Mouse (Mus musculus): ENCODE measurements around the gene Zdhhc25.

Zdhhc25 gene

DNA sequence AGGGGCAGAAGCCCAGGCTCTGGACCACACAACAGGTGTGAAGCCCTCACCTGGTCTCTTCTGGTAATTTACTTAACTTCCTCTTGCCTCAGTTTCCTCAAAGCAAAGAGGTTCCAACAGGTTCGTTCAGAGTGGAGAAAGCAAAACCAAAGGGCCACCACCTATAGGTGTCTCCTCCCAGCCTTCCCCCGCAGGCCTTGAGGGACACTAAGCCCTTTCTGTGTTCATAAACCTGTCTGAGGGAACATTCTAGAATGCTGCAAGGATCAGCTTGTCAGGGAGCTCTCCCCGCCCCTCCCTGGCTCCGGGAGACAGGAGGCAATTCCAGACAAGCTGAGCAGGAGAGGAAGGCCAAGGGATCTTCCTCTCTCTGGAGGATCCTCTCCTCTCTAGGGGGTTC is at the start of gene Zdhhc25:
TSS of gene Zdhhc25 (plus strand) at position 301 of the 400 bp plus-strand sequence.
- DNase-seq (ENCODE audit: low spot score), result no peak

DNA sequence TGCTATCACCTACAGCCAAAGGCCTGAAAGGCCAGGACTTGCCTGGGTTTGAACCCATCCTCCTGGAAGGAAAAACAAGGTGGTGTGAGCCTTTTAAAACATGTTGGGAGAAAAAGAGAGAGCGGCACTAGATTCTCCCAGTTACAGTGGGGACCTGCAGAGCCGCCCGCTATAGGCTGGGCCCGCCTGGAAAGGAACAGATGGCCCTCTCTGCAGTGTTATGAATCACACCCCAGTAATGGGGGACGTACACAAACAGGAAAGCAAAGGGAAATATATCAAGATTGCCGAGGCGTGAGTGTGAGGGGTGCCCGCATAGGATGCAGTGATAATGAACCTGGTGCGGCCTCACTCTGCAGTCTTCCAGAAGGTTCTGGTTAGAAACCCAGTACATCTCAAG is 47.2 kb upstream of the Zdhhc25 start:
- DNase-seq (ENCODE audit: low spot score), result no peak

DNA sequence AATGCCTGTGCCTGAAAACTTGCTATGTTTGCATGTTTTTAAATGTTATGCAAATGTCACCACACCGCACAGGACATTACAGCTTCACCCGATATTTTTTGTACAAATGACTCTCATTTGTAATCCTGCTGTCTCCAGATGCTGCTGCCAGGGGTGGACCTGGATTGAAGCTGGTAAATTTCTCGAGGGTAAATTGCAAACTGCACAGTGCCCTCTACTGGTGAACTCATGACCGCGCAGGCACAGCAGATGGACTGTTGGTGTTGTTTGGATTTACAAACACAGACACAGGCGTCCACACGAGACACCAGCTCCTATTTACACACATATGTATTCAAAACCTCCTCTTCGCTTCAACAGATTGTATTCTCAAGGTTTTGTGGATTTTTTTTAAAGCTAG is 44.6 kb upstream of the Zdhhc25 start:
- DNase-seq (ENCODE audit: low spot score), result no peak

DNA sequence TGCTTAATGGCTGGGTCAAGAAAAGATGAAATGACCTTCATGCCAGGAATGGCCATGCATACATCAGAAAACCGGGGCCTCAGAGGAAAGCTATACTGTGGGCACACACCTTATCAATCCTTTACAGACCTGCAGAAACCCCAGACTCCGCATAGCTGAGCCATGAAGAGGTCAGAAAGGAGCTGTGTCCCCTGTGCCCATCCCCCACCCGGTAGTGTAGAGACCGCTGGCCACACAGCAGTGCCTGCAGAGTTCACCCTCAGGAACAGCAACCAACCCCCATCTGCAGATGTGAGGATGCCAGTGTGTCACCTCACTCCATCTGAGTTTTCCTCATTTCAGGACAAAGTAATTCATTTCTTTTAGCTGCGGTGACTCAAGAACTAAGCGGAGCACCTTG is 39.5 kb upstream of the Zdhhc25 start:
- no peak for DNase-seq (ENCODE audit: low spot score)

DNA sequence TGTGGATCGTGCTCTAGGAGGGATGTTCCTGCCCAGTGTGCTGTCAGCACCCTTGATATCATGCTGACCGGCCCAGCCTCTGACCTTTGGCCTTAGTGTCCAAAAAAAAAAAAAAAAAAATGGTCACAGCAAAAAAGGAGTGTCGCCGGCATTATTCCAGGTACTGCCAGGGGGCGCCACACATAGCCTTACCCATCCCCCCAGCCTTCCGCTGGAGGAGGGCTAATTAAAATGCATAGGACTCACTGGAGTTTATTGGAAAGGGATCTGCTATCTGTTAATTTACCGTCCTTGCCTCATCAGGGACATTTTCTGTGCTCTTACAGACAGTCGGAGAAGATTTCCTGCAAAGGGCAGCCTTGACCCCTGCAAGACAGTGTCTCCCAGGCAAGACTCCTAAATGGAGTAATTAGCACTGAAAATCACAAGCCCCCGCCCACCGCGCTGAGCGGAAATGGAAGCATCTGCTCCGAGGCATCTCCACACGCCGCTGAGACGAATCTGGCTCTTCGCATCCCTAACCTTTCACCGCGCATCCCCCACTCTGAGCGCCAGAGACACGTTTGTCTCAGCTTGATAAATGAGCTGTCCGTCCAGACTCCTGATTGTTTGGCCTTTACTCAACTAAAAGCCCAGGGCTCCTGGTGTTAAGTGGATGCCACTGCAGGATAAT is 38.9 kb upstream of the Zdhhc25 start:
- no peak for DNase-seq (ENCODE audit: low spot score)

DNA sequence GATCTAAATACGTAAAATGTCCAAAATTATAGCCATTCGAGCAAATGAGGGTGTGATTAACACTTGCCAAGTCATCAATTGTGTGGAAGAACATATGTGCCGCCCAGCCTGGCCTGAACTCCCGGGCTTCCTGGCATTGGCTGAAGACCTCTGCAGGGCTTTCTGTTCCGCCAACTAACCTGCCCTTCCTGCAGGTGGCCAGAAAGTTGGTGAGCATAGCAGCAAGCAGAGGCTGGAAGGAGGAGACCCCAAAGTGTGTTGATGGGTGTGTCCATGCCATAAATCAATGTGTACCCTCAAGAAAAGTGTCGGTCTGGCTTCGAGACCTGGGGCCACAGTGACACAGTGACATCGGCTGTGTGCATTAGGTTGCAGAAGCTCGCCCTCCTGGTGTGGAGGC is 34.8 kb upstream of the Zdhhc25 start:
- DNase-seq (ENCODE audit: low spot score), result no peak

DNA sequence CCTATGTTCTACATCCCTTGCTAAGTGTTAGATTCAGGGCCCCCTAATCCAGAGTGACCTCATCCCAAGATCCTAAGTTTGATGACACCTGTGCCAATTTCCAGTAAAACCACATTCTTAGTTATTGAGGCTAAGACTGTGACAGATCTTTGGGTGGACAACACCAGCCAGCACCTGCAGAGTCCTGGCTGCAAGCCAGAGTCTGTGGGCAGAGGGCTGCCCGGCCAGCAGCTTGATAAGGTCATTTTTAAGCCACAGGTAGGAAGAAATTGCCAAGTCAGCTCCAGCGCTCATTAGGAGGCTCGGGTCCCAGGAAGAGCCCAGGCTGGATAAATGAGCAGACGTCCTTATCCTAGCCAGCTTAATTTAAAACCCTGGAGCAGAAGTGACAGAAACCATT is 34.3 kb upstream of the Zdhhc25 start:
- DNase-seq (ENCODE audit: low spot score), result no peak

DNA sequence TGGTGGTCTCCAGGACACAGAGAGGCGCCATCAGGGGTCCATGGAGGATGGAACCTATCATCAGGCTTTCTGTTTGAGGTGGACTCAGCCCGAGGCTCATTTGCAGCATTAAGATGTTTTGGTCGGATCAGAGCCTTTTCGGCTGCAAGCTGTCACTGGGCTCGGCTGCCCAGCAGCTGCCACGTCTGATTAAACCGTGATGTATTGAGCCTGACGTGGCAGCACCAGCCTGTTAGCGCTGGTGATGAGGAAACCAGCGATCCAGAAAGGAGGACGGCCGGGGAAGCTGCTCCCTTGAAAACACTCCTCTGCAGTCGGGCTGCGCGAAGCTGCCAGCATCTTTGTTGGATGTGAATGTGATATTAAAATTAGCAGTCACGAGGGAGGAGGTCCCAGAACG is 29.4 kb upstream of the Zdhhc25 start:
- no peak for DNase-seq (ENCODE audit: low spot score)

DNA sequence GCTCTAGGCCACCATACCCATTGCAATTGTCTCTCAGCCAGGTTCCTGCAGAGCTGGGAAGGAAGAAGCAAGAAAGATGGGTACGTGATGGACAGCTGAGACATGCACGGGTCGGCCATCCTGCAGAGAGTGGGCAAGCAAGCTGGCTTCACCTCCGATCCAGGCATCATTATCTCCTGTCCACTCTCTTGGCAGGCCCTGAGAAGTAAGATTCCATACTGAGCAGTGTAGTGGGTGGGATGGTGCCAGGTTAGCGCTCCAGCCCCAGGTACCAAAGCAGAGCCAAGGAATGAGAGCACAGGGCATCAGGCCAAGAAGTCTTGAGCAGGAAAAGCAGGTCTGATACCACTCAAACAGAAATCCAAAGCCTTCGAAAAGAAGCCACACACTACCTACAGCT is 20.6 kb upstream of the Zdhhc25 start:
- DNase-seq (ENCODE audit: low spot score), result no peak

DNA sequence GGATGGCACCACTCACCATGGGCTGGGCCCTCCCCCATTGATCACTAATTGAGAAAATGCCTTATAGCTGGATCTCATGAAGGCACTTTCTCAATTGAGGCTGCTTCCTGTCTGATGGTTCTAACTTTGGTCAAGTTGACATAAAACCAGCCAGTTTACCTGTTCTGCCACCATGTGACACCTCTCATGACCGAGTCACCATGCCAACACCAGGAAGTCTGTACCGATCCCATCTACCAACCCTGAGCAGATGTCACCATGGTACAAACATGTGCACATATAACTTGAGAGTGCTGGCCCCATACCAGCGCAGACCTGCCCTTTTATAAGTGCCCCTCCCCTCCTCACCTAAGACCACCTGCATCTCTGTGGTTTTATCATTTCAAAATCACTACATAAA is 2.4 kb downstream of the Zdhhc25 start:
- no peak for DNase-seq (ENCODE audit: low spot score)

DNA sequence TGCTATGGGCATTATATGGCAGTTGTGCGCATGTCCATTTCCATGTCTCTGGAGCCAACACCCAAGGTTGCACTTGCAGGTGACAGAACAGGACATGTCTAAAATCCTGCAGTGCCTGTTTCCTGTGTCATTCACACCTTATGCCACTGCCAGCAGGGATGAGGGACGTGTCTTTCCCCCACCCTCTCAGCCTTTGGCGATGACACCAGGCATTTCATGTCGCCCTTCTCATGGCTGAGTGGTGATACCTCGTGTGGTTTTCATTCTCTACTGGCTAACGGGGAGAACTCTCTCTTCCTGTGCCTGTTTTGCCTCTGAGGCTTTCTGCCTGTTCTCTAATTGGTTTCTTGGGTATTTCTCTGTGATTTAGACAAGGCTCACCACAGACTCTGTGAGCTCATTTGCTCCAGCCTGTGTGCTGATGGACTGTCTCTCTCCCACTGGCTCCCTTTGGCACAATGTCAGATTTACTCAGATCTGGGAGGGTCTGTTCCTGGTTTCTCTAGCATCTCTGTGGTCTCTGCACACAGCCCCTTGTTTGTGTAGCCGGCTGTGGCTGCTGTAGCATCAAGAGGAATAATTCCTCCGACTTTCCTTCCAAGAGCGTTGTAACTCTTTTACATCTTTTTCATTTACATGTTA is 3.1 kb downstream of the Zdhhc25 start:
- no peak for DNase-seq (ENCODE audit: low spot score)

DNA sequence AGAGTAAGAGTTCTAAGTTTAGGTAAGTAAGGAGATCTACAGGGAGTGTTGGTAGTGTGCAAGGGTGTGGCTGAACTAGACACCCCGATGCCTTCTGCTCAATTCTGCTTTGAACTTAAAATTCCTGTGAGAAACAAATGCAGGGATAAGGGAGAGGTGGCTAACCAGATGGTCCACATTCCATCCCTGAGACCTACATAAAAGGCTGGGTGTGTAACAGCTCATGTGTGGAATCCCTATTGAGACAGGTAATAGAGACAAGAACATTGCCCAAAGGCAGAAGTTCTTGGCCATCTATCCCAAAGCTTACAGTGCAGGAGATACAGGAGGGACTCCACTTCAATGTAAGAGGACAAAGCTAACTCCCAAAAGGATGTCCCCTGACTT is 3.6 kb downstream of the Zdhhc25 start:
- DNase-seq (ENCODE audit: low spot score), result no peak

DNA sequence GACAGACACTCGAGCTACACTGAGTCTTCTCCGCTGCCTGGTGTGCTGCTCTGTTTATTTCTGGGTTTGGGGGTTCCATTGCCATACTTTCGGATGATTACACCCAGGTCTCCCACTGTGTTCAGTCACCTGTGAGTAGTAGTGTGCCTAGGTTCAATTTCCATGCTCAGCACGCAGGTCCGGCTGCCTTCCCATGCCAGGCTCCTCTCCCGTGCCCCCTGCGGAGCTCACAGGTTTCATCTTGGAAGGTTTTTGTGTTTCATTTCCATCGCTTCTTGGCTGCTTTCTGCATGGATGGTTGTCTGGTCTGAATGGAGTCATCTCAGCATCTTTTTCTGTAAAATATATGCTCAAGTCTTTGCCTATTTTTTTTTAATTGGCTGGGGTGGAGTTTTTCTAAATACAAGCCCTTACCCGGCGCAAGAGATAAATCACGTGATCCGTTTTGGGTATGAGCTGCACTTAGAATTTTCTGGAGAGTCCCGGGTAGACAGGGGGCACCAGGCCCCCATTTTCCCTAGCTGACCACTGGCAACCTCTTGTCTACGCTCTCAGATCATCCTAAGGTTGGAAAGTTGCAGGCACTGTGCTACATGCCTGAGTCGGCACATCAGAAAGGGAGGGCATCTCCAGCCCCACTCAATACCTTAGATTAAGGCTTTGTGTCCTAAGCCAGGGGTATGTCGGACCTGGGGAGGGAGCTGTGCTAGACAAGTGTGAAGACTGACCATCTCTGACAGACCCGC is 4.7 kb downstream of the Zdhhc25 start:
- no peak for DNase-seq (ENCODE audit: low spot score)

DNA sequence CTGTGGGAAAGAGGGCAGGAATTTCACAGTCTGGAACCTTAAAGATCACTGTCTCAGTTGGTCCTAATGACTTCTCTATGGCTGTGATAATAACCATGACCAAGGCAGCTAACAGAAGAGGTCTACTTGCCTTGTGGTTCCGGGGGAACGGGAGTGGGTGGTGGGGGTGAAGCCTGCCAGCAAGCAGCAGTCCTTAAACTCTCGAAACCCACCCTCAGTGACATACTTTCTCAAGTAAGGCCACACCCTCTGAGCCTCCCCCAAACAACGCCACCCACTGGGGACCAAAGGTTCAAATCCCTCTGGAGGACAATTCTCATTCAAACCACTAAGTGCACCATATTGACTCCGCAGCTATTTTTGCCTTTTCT is 5.3 kb downstream of the Zdhhc25 start:
- DNase-seq (ENCODE audit: low spot score), result no peak

DNA sequence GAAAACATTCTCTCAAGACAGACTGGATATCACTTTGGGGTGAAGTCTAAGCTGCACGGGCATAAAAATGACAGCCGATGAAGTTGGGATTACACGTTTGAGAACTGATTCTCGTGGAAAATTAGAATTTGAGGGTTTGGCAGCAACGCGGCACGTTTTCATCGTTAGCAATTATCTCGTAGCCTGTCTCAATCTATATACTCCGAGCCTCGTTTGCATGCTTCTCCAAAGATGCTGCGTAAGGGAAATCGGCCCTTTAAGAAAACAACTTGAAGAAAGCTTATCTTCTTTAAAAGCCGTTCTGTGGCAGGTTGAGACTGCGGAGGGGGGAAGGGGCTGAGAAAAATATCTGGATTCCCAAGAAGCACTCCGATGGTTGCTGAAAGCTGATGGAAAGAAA is 17.0 kb downstream of the Zdhhc25 start:
- no peak for DNase-seq (ENCODE audit: low spot score)

DNA sequence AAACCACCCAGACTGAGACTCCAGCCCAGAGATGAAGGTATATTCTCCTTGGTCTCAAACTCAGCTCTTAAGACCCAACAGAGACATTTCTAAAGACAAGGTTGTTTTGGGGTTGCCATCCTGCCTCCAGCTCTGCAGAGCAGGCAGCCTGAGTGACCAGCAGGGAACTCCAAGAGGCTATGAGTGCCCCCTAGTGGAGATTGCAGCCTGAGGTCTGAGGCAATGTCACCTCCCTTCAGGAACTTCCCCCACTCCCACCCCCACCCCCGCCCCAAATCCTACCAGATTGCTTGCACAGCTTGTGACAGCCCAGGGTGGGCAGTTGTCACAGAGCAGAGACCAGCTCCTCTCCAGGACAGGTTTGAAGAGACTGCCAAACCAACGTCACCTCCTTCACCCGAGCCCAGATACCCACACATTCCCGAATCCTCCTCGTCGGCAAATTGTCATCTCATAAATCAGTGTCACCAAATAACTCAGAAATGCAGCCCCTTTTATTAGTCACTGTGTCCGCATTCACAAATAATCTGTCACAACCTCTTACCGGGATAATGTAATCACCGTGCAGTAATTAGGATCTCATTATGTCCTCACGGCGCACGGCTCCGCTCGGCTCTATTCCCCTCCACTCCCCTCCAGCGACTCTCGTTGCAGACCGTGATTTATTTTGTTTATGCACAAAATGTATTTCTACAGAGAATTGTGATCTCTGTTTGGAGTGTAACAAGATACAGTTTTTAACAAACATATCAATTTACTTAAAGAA is 18.1 kb downstream of the Zdhhc25 start:
- no peak for DNase-seq (ENCODE audit: low spot score)

DNA sequence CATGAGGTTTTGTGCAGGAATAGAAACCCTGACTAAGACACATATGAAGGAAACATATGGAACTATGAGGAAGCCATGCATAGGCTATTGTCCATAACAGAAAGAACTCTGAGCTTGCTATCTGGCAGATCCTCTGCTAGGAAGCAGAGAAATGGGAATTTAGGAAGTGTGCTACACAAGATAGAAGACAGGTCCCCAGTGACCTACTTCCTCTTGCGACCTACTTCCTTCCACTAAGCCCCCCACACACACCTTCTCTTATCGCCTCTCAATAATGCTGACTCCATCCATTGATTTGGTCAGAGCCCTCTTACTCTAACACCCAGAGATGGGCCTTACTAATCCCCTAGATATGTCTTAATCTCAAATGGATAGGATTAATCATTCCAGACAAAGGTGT is 19.9 kb downstream of the Zdhhc25 start:
- no peak for DNase-seq (ENCODE audit: low spot score)

DNA sequence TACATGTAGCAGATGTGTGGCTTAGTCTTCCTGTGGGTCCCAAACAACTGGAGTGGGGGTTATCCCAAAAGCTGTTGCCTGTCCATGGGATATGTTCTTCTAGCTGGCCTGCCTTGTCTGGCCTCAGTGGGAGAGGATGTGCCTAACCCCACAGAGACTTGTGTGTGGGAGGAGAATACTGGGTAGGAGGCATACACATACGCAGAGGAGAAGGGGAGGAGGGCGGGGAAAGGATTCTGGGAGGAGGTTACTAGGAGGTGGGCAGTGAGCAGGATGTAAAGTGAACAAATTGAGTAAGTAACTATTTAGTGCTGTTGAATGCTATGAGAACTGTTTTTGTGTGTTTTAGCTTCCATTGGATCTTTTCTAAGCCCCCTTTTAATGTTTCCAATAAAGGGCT is 23.8 kb downstream of the Zdhhc25 start:
- no peak for DNase-seq (ENCODE audit: low spot score)

DNA sequence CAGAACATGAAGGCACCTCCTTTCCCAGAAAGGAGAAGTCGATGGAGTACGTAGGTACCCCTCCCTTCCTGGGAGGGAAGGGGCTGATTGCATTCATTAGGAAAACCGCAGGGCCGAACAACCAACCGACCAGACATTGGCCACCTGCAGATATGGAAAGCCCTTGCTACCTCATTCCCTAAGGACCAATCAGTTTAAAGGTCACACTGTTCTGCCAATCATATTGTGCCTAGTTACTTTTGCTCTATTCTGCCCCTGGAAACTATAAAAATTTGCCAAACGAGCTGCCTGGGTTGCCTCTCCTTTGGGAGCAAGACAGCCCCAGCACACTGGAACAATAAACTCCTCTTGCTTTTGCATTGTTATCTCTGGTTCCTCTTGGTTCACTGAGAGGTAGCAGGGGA is 24.8 kb downstream of the Zdhhc25 start:
- no peak for DNase-seq (ENCODE audit: low spot score)

DNA sequence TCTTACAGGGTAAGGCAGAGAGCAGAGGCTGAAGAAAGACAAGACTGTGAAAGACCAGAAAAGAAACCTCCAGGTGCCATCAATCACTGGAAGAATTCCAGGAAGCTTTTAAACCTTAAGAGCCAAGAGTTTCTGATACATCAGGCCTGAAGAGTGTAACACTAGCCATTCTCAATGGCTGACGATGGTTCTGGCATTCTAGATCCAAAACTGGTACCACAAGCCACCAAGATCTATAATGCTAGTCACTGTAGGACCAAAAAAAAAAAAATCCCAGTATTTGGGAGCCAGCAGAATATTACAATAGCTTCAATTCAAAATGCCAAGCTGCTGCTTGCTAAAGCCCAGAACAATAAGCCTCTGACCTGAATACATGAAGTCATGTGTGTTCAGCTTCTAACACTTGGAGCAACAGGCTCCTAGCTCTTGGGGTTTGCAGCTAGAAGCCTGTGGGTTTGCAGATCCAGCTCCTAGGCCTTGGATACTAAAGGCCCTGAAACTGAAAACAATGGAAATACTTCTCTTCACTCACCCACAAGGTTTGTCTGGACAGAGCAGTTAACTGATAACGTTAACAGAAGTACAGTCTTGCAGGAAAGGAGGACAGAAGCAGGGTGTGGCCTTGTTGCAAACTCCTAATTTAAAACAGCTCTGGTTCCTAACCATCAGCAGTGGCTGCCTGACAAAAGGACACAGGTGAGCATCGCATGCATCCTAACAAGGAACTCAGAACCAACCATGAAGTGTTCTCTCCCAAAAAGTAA is 25.4 kb downstream of the Zdhhc25 start:
- DNase-seq (ENCODE audit: low spot score), result no peak

DNA sequence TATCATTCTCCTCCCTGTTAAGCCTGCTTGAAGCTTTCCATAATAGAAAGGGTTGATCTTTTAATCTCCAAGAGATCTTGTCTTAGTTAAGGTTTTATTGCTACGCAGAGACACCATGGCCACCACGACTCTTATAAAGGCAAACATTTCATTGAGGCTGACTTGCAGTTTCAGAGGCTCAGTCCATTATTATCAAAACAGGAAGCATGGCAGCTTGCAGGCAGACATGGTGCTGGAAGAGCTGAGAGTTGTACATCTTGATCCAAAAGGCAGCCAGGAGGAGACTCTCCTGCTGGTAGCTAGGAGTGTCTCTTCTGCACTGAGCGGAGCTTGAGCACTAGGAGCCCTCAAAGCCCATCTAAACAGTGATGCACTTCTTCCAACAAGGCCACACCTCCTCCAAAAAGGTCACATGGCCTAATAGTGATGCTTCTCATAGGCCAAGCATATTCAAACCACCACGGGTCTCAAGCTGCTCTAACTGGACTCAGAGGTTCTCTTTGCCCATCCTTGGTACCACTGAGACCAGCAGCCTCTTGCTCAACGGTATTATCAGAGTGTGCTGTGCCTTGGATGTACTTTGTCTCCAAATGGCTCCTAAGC is 26.9 kb downstream of the Zdhhc25 start:
- DNase-seq (ENCODE audit: low spot score), result no peak
